Mouse (Mus musculus) ES-Bruce4 (cell line): ENCODE results near the gene Cpeb1. TPM values are rescaled to one million over a fixed set of nuclear protein-coding genes. Genes with fewer than 3 reads are reported as not detected.
A peak's percentile ranks its signal among the peaks of the same experiment; 100 is the strongest.

Experiments used
- H3K27ac ChIP-seq: 2 replicates; pipeline ENCODE4 v1.5.1; 2012; ENCODE audit warnings: low read length, inconsistent platforms; ENCODE audit not compliant: insufficient read depth
- H3K27me3 ChIP-seq: 2 replicates; pipeline ENCODE4 v1.6.1; 2012; ENCODE audit warnings: mild to moderate bottlenecking, low read length, inconsistent platforms; ENCODE audit not compliant: control insufficient read depth, poor library complexity, insufficient read depth, severe bottlenecking
- H3K36me3 ChIP-seq: 2 replicates; pipeline ENCODE4 v1.6.1; 2012; ENCODE audit warnings: inconsistent platforms, mild to moderate bottlenecking, low read length, moderate library complexity; ENCODE audit not compliant: control insufficient read depth, poor library complexity, insufficient read depth, severe bottlenecking
- H3K4me1 ChIP-seq: one replicate; pipeline ENCODE4 v1.8.1; 2011; ENCODE audit warnings: low read length; ENCODE audit not compliant: control insufficient read depth, insufficient read depth
- H3K4me3 ChIP-seq: 2 replicates; pipeline ENCODE4 v1.5.1; 2011; ENCODE audit warnings: low read depth, mild to moderate bottlenecking, low read length
- H3K9ac ChIP-seq: 2 replicates; pipeline ENCODE4 v1.6.1; 2012; ENCODE audit warnings: low read depth, mild to moderate bottlenecking, inconsistent platforms; ENCODE audit not compliant: poor library complexity, severe bottlenecking
- H3K9me3 ChIP-seq: replicated peaks from 2 replicates; pipeline ENCODE4 v1.6.1; 2012; ENCODE audit warnings: mild to moderate bottlenecking, low read length, inconsistent platforms; ENCODE audit not compliant: control insufficient read depth, poor library complexity, insufficient read depth, severe bottlenecking
- CTCF ChIP-seq: IDR thresholded peaks from one replicate; pipeline ENCODE4 v1.8.1; 2011; ENCODE audit warnings: low read depth, low read length
- EP300 ChIP-seq: IDR thresholded peaks from 2 replicates; pipeline ENCODE4 v1.6.1; 2011; ENCODE audit warnings: low read depth, low read length; ENCODE audit not compliant: insufficient read depth
- POLR2A ChIP-seq: IDR thresholded peaks from one replicate; pipeline ENCODE4 v1.8.1; 2011; ENCODE audit warnings: low read length; ENCODE audit not compliant: insufficient read depth
- polyA plus RNA-seq: library from polyadenylated mRNA; stranded (reverse); fragments of >200 nt; gene quantifications from 2 replicates; pipeline ENCODE4 v1.2.4, GENCODE M21; 2011; ENCODE audit warnings: low read depth; ENCODE audit not compliant: missing spikeins, insufficient read depth, insufficient read length

Gene Cpeb1
- polyA plus RNA-seq, 1 experiment = 14.8 TPM

DNA sequence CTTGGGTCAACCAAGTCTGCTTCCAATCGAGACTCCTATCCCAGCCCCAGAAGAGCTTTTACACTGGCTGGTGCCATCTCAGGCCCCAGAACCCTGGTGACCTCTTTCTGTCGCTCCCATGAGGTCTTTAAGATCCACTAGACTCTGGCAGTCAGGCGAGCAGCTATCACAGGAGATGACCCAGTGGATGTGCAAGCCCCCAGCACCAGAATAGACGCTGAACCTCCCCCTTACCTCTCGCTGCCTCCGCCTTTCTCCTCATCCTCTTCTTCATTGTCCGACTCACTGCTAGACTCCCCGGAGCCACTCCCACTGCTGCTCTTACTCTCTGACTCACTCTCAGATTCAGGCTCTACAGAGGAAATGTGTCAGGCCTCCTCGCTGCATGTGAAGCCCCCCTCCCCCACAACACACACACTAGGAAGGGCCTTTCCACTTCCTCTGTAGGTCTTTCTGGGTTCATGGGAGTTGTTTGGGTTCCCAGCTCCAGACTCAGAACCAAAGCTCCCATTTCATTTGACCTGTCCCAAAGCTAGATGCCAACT is 9.7 kb upstream of the Cpeb1 start:
- no peaks in the 10 kb centered on the region for H3K4me1 ChIP-seq
- H3K9ac ChIP-seq = no peak overlapping the region
- no peak for TF ChIP-seq CTCF
- TF ChIP-seq POLR2A = no peak
- no peak for TF ChIP-seq EP300
- H3K4me3 ChIP-seq = no peak overlapping the region
- no peaks in the 10 kb centered on the region for H3K9me3 ChIP-seq
- no peaks in the 10 kb centered on the region for H3K36me3 ChIP-seq
- no peak overlapping the region for H3K27ac ChIP-seq
- H3K27me3 ChIP-seq = no peaks in the 10 kb centered on the region

DNA sequence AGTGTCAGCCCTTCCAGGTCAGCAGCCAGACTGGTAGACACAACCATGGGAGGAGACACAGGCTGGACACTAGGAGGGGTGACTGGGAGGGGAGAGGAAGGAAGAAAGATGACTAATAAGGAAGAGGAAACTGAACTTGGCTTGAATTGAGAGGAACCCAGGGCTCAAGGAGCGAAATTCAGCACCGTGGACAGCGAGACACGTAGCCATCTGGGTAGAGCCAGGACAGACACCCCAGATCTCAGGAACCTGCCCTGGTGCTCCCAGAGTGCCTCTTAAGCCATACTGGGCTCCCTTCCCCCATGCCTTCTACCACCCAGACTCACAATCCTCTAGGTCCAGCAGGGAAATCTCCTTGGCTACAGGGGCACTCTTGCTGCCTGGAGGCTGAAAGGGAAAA is 8.9 kb upstream of the Cpeb1 start:
- no peak overlapping the region for H3K27ac ChIP-seq
- no peaks in the 10 kb centered on the region for H3K36me3 ChIP-seq
- no peak overlapping the region for H3K4me3 ChIP-seq
- TF ChIP-seq POLR2A = no peak
- no peak for TF ChIP-seq EP300
- TF ChIP-seq CTCF = no peak
- no peaks in the 10 kb centered on the region for H3K4me1 ChIP-seq
- H3K9ac ChIP-seq = no peak overlapping the region
- H3K9me3 ChIP-seq = no peaks in the 10 kb centered on the region
- H3K27me3 ChIP-seq = no peaks in the 10 kb centered on the region

DNA sequence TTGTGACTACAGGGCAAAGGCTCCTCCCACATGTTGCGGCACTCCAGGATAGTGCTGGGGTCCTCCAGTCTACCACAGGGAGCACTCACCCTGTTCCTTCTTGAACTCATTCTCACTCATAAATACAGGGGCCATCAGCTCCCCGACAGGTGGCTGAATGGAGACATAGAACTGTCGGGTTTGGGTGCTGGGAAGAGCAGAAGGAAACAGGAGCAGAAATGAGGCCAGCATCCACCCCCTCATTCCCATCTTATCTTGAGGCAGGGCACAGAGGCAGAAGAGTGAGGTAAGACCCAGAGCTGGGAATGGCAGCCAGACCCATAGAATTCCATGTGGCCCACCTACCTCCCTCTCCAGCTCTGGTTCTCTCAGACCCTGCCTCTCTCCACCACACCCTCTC is 7.5 kb upstream of the Cpeb1 start:
- no peaks in the 10 kb centered on the region for H3K36me3 ChIP-seq
- no peaks in the 10 kb centered on the region for H3K27me3 ChIP-seq
- TF ChIP-seq EP300 = no peak
- no peak for TF ChIP-seq POLR2A
- H3K4me3 ChIP-seq = no peak overlapping the region
- H3K9ac ChIP-seq = no peak overlapping the region
- no peak overlapping the region for H3K27ac ChIP-seq
- H3K4me1 ChIP-seq = no peaks in the 10 kb centered on the region
- no peaks in the 10 kb centered on the region for H3K9me3 ChIP-seq

DNA sequence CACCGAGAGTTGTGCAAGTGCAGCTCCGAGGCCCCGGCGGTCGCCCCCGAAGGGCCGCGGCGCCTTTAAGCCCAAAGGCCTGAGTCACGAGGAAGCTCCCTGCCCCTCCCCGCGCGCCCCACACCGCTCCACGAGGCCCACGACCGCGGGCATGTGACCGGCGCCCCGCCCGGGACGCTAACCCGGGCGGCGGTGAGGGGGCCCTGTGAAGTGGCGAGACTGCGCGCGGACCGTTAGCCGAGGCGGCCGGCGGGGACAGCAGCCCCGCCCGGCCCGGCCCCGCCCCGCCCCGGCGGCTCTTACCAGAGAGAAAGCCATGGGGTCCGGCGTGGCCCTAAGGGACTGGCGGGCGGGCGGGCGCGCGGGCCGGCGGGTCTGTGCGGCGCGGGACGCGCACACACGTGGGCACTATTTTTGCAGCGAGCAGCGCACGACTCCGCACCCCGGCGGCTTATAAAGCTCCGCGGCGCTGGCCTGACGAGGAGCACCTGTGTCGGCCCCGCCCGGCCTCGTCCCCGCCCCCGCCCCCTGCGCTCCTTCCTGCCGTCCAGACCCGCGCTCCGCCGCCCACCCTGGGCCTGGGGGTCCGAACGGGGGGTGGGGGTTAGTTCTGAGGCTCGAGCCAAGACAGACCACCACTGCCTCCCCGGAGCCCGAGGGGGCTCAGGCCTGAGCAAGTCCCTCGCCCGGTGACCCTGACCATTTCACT is 780 bp downstream of the Cpeb1 start:
- peak overlapping the region; percentile 69 for H3K9ac ChIP-seq
- no peak overlapping the region for H3K27ac ChIP-seq
- no peaks in the 10 kb centered on the region for H3K36me3 ChIP-seq
- H3K4me1 ChIP-seq = no peaks in the 10 kb centered on the region
- no peak for TF ChIP-seq POLR2A
- no peak for TF ChIP-seq CTCF
- no peak for TF ChIP-seq EP300
- no peaks in the 10 kb centered on the region for H3K9me3 ChIP-seq
- H3K4me3 ChIP-seq = peak overlapping the region; percentile 27
- peaks cover 18% of the 10 kb centered on the region for H3K27me3 ChIP-seq

DNA sequence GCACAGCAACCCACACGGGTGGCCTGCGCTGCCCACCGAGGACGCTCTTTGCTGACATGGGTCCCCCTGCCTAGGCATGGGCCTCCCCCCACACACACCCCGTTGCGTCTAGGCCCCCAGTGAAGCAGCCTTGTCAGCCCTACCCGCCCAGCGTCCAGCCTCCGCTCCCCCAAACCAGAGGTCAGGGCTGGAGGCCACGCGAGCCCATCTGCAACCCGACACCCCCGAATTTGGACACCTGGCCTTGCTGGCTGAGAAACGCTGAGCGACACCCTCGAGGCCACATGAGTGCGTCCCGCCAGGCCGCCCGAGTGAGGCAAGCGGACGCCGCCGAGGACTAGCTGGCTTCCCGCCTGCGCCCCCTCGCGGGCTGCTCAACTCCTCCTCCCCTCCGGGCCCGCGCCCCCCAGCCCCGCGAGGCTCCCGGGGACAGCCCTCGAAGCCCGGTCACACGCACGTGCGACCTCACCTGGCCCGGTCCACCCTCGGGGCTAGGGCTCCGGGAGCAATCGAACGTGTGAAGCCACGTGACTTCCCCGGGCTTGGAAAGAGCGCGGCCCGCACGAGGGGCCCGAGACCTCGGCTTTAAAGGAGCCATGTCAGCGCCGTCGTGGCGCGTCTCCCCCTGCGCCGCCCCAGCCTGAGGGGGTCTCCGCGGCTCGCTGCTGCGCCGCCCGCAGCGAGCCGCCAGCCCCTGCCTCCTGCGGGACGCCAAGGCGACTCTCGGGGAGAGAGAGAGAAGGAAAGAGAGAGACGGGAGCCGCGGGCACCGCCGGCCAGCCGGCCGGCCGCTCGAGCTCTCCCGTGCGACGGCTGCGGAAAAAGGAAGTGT is 1.6 kb downstream of the Cpeb1 start:
- no peak overlapping the region for H3K27ac ChIP-seq
- no peaks in the 10 kb centered on the region for H3K36me3 ChIP-seq
- no peaks in the 10 kb centered on the region for H3K9me3 ChIP-seq
- TF ChIP-seq CTCF (peak; percentile 1), POLR2A (no peak)
- H3K27me3 ChIP-seq = peaks cover 18% of the 10 kb centered on the region
- H3K4me3 ChIP-seq = peak overlapping the region; percentile 27
- H3K4me1 ChIP-seq = no peaks in the 10 kb centered on the region
- H3K9ac ChIP-seq = peak overlapping the region; percentile 69

DNA sequence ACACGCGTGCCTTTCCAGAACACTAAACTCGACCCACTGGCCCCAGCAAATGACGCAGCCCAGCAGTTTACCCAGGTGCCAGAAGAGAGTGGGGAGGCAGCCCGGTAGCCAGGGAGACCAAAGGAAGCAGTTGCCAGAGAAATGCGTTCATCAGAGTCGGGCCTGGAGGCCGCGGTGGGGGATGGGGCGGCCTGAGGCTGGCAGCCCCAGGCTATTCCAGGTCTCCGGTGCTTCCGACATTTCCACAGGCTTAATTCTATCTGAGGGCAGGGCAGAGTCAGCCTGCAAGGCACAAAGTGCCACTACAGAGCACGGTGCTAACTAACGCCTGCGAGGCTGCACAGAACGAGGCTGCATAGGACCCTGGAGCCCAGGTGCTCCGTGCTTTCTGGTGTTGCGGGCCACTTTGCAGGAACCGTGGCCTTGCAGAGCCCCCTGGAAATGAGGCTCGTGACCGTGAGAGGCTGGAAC is 2.3 kb downstream of the Cpeb1 start:
- no peak overlapping the region for H3K27ac ChIP-seq
- no peaks in the 10 kb centered on the region for H3K36me3 ChIP-seq
- no peaks in the 10 kb centered on the region for H3K9me3 ChIP-seq
- no peaks in the 10 kb centered on the region for H3K4me1 ChIP-seq
- TF ChIP-seq POLR2A (no peak), EP300 (0 out of 2 replicates have a peak, but pooled peaks have one; percentile 27), CTCF (no peak)
- H3K4me3 ChIP-seq = peak overlapping the region; percentile 25
- H3K27me3 ChIP-seq = peaks cover 18% of the 10 kb centered on the region
- H3K9ac ChIP-seq = no peak overlapping the region
